Mouse (Mus musculus): ENCODE data around the gene Cebpa.

The Cebpa gene

GRCm38 (mm10) chr7:35118841-35119413 lies at the start of gene Cebpa:
Gene Cebpa, plus strand, starts transcription at chr7:35119293.
- in situ Hi-C loops (cut with MboI, MseI): no loop called here

GRCm38 (mm10) chr7:35076645-35077044 lies 42.4 kb upstream of the Cebpa start:
- in situ Hi-C loops (cut with MboI, MseI): no loop called here

- in situ Hi-C loops (cut with MboI, MseI): no loop called here
Observed at GRCm38 (mm10) chr7:35080843-35081338, 38.2 kb upstream of the Cebpa start.

GRCm38 (mm10) chr7:35081406-35082104 lies 37.5 kb upstream of the Cebpa start:
- in situ Hi-C loops (cut with MboI, MseI): no loop called here

- in situ Hi-C loops (cut with MboI, MseI): no loop called here
Observed at GRCm38 (mm10) chr7:35084565-35085360, 34.3 kb upstream of the Cebpa start.

- in situ Hi-C loops (cut with MboI, MseI): no loop called here
Observed at GRCm38 (mm10) chr7:35086271-35086861, 32.7 kb upstream of the Cebpa start.

- in situ Hi-C loops (cut with MboI, MseI): no loop called here
Observed at GRCm38 (mm10) chr7:35090550-35090949, 28.5 kb upstream of the Cebpa start.

- in situ Hi-C loops (cut with MboI, MseI): no loop called here
Observed at GRCm38 (mm10) chr7:35094975-35095678, 24.0 kb upstream of the Cebpa start.

- in situ Hi-C loops (cut with MboI, MseI): no loop called here
Observed at GRCm38 (mm10) chr7:35098777-35099176, 20.3 kb upstream of the Cebpa start.

- in situ Hi-C loops (cut with MboI, MseI): no loop called here
Observed at GRCm38 (mm10) chr7:35099528-35099927, 19.6 kb upstream of the Cebpa start.

- in situ Hi-C loops (cut with MboI, MseI): no loop called here
Observed at GRCm38 (mm10) chr7:35106614-35107013, 12.5 kb upstream of the Cebpa start.

- in situ Hi-C loops (cut with MboI, MseI): no loop called here
Observed at GRCm38 (mm10) chr7:35107630-35108029, 11.5 kb upstream of the Cebpa start.

- in situ Hi-C loops (cut with MboI, MseI): no loop called here
Observed at GRCm38 (mm10) chr7:35108046-35108445, 11.0 kb upstream of the Cebpa start.

- in situ Hi-C loops (cut with MboI, MseI): no loop called here
Observed at GRCm38 (mm10) chr7:35108663-35109062, 10.4 kb upstream of the Cebpa start.

GRCm38 (mm10) chr7:35113136-35113535 lies 6.0 kb upstream of the Cebpa start:
- in situ Hi-C loops (cut with MboI, MseI): no loop called here

- in situ Hi-C loops (cut with MboI, MseI): no loop called here
Observed at GRCm38 (mm10) chr7:35113721-35114120, 5.4 kb upstream of the Cebpa start.

- in situ Hi-C loops (cut with MboI, MseI): no loop called here
Observed at GRCm38 (mm10) chr7:35116524-35116923, 2.6 kb upstream of the Cebpa start.

GRCm38 (mm10) chr7:35117052-35117451 lies 2.0 kb upstream of the Cebpa start:
- in situ Hi-C loops (cut with MboI, MseI): no loop called here

GRCm38 (mm10) chr7:35117761-35118098 lies 1.4 kb upstream of the Cebpa start:
- in situ Hi-C loops (cut with MboI, MseI): no loop called here

- in situ Hi-C loops (cut with MboI, MseI): no loop called here
Observed at GRCm38 (mm10) chr7:35118099-35118781, 853 bp upstream of the Cebpa start.

Measured in T-helper 1 cell (primary cell).